Mouse (Mus musculus) embryonic fibroblast, embryonic 13.5 days (primary cell): Measurements from ENCODE around the gene Mybpc3.

Source experiments
- CTCF ChIP-seq: IDR thresholded peaks from 2 replicates; pipeline ENCODE4 v1.5.1; 2011; ENCODE audit warnings: mild to moderate bottlenecking, control low read depth, low read length, moderate library complexity, borderline replicate concordance; ENCODE audit not compliant: insufficient read depth
- POLR2A ChIP-seq: IDR thresholded peaks from 2 replicates; pipeline ENCODE4 v1.6.1; 2011; ENCODE audit warnings: low read depth, mild to moderate bottlenecking, control low read depth, low read length, moderate library complexity

GRCm38 (mm10) chr2:91072092-91072491 is 45.9 kb upstream of the Mybpc3 start:
- TF ChIP-seq CTCF (no peak), POLR2A (no peak)
